Mouse (Mus musculus) activated CD4-positive, CD25-positive, alpha-beta regulatory T cell (primary cell): ENCODE results near the gene Tpm4. TPM values are rescaled to one million over a fixed set of nuclear protein-coding genes. Genes with fewer than 3 reads are reported as not detected.

Experiments used
- polyA plus RNA-seq, 2 experiments: library from polyadenylated mRNA; unstranded; fragments of 100-300 nt; shearing (Covaris generic); gene quantifications; one replicate each; pipeline ENCODE4 v1.2.1; 2017

The Tpm4 gene
- 100 to 1,000 TPM; 214 to 470 TPM for polyA plus RNA-seq

DNA sequence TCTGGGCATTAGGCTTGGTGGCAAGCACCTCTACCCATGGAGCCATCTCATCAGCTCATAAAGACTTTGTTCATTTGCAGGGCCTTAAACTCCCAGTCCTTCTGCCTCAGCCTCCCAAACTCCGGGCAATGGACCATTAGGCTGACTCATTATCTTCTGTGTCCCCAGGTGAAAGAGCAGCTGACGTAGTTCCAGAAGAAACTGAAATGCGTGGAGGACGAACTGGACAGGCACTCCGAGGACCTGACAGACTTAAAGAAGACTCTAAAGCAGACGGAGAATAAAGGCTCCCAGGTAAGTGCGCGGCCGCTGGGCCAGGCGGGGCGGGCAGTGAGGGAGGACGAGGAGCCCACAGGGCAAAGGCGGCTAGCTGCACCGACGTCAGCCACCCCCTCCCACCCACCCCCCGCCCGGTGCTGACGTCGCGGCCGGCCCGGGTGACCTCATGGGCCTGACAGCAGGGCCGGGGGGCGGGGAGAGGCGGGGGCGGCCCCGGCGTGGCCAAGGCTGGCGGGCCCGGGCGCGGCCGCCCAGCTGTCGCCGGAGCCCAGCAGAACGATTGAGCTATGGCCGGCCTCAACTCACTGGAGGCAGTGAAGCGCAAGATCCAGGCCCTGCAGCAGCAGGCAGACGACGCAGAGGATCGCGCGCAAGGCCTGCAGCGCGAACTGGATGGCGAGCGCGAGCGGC is at the start of gene Tpm4:
Gene Tpm4 (plus strand): TSS at position 220 of the 690 bp plus-strand sequence.

DNA sequence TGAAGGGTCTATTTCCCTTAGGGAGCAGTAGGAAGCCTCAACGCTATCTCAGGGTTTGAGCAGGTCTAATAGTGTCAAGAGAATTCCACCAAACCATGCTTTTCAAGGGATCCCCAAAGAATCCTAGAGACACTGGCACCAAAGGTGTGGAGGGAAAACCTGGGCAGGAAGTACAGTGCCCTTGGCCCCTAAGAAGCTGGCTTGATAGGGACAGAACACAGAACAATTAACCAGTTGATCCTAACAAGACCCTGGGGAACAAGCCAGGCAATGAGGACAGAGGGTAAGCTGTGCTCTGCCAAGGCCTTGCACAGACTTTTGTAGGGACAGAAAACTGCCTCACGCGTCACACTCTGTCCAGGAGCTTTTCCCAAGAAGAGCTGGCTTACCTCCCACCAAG is 28.0 kb upstream of the Tpm4 start, which contains the start of gene Olfr374:
Gene Olfr374 (plus strand): TSS at position 301 of the 400 bp plus-strand sequence.

DNA sequence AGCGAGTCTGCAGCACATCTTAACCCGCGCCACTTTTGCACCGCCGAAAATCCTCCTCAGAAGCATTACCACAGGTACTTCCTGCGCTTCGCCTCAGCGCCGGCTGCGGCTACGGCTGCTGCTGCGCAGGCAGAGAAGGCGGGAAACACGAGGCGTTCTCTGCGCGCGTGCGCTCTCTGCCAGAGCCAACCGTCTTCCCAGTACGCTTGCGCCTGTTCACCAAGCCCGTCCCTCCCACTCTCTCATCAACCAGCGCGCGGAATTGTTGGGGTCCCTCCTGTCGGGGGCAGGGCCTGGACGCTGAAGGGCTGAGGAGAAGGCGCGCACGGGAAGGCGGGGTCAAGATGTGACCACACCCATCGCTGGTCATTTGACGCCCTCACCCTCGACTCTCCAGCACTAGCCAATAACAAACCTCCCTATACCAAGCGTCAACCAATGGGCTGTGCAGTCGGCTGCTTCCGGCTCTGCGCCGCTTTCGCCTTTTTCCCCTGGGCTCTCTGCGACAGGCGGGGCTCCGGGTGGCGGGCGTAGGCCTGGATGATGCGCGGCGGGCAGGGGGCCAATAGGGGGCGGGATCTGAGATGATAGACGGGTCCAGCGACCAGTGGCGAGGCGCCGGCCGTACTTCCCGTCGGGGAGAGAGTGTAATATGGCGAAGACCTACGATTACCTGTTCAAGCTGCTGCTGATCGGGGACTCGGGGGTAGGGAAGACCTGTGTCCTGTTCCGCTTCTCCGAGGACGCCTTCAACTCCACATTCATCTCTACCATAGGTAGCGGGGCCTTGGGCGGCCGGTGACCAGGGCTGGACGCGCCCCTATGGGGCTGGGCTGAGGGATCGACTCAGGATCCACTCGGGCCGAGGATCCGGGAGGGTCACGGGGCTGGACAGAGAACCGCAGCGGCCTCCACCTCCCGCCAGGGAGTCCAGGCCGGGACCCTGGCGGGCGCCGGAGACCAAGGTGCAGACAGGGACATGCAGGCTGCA is 26.2 kb downstream of the Tpm4 start, which contains the start of gene Rab8a:
Gene Rab8a (plus strand): TSS at position 494 of the 991 bp plus-strand sequence.

DNA sequence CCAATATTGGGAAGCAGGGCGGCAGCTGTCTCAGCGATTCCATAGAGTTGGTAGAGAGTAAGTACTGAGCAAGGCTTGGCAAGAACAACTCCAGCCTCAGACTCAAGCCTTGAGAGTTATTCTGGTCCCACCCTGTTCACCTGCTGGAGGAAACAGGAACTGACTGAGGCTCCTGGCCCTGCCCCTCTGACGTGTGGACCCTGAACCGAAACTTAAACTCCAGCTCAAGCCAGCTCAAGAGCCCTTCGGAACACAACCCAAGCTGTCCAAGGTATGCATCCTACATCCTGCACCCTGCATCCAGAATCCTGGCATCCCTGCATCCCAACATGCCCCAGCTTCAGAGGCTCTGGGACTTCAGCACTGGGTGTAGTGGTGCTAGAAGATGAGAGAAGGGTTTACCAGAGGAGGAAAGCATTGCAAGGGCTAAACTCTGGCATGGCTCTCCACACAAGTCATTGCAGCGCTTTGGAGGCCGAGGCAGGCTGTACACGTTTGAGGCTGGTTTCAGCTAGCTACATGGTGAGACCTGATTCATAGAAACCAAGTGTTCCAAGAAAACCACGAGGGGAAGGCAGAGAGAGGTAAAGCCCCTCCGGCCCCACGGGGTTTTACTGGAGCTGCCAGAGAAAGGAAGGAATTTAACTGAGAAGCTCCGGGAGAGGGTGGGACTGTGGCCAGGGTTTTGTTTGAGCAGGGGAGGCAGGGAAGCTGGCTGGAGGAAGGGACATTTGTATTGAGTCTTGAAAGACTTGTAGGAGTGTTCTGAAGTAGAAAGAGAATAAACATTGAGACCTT is 54.8 kb downstream of the Tpm4 start, which contains the start of gene Hsh2d:
Gene Hsh2d (plus strand): TSS at position 222 of the 798 bp plus-strand sequence.

Other genes starting within 250 kb of the Tpm4 start
- gene Zfp882, start 226.4 kb upstream of the Tpm4 start, polyA plus RNA-seq: 1 to 10 TPM; 4.1 to 6.3 TPM
- 10 to 100 TPM; 14.0 to 16.7 TPM for gene Zfp617, start 226.3 kb upstream of the Tpm4 start, polyA plus RNA-seq
- 10 to 100 TPM; 21.4 to 26.6 TPM for gene Zfp961, start 183.9 kb upstream of the Tpm4 start, polyA plus RNA-seq
- 1 to 10 TPM in 1 of 2 experiments, under 1 TPM in 1; 0.38 to 5.8 TPM for gene Cyp4f18, start 125.3 kb upstream of the Tpm4 start, polyA plus RNA-seq
- gene Olfr372, start 93.8 kb upstream of the Tpm4 start, polyA plus RNA-seq: under 1 TPM; 0.11 to 0.52 TPM
- gene Olfr373, start 51.8 kb upstream of the Tpm4 start, polyA plus RNA-seq: under 1 TPM; 0.18 to 0.42 TPM
- gene Olfr374, start 27.9 kb upstream of the Tpm4 start, polyA plus RNA-seq: under 1 TPM; 0.10 to 0.33 TPM
- gene Rab8a, start 26.2 kb downstream of the Tpm4 start, polyA plus RNA-seq: 100 to 1,000 TPM; 208 to 219 TPM
- 10 to 100 TPM; 32.5 to 35.8 TPM for gene Hsh2d, start 54.7 kb downstream of the Tpm4 start, polyA plus RNA-seq
- 1 to 10 TPM in 1 of 2 experiments, not detected in 1; 1.2 TPM for gene Cib3, start 77.9 kb downstream of the Tpm4 start, polyA plus RNA-seq
- gene Gm11034, start 78.7 kb downstream of the Tpm4 start, polyA plus RNA-seq: not detected
- gene Fam32a, start 84.8 kb downstream of the Tpm4 start, polyA plus RNA-seq: 100 to 1,000 TPM in 1 of 2 experiments, 10 to 100 TPM in 1; 99.6 to 129 TPM
- gene Ap1m1, start 105.0 kb downstream of the Tpm4 start, polyA plus RNA-seq: 100 to 1,000 TPM; 171 to 175 TPM
- 1 to 10 TPM; 4.1 to 5.1 TPM for gene Gm10282, start 170.3 kb downstream of the Tpm4 start, polyA plus RNA-seq
- gene Klf2, start 184.1 kb downstream of the Tpm4 start, polyA plus RNA-seq: 100 to 1,000 TPM; 511 to 553 TPM